Mouse (Mus musculus) heart, embryonic 14.5 days (tissue): ENCODE data around the gene Xpa. TPM values are rescaled to one million over a fixed set of nuclear protein-coding genes. Genes with fewer than 3 reads are reported as not detected.

ENCODE experiments used
- ATAC-seq: fragments of 200-750 bp; cut with Nextera tagmentation; 2 replicates; pipeline ENCODE4 v1.8.0; 2017; ENCODE audit warnings: low read depth, moderate TSS enrichment; ENCODE audit not compliant: insufficient number of reproducible peaks, insufficient read depth, low FRiP score
- H3K27ac ChIP-seq, 2 experiments: fragments of 200-500 bp in 1 of 2; fragments of 300-500 bp in 1 of 2; sonication (generic) in 1 of 2; replicated peaks in 1 of 2; 2 replicates each; pipeline ENCODE4 v1.5.1; 2012 to 2014; ENCODE audit warnings: low read depth in 2 of 2, low read length in 2 of 2, control low read depth in 1 of 2, mild to moderate bottlenecking in 1 of 2, mixed read lengths in 1 of 2; ENCODE audit not compliant: control insufficient read depth in 1 of 2, insufficient read depth in 1 of 2
- H3K27me3 ChIP-seq: fragments of 300-500 bp; sonication (generic); 2 replicates; pipeline ENCODE4 v1.6.1; 2014; ENCODE audit warnings: mild to moderate bottlenecking, low read length, control low read depth; ENCODE audit not compliant: control insufficient read depth, insufficient read depth
- H3K36me3 ChIP-seq: fragments of 300-500 bp; sonication (generic); 2 replicates; pipeline ENCODE4 v1.6.1; 2014; ENCODE audit warnings: mild to moderate bottlenecking, control low read depth, low read length, mixed read lengths; ENCODE audit not compliant: control insufficient read depth, insufficient read depth
- H3K4me1 ChIP-seq, 2 experiments: fragments of 200-500 bp in 1 of 2; fragments of 300-500 bp in 1 of 2; sonication (generic) in 1 of 2; 2 replicates each; pipeline ENCODE4 v1.6.1; 2012 to 2014; ENCODE audit warnings: low read length in 2 of 2, control low read depth in 1 of 2, mixed read lengths in 1 of 2; ENCODE audit not compliant: control insufficient read depth in 2 of 2, insufficient read depth in 2 of 2
- H3K4me2 ChIP-seq: fragments of 300-500 bp; sonication (generic); 2 replicates; pipeline ENCODE4 v1.6.1; 2014; ENCODE audit warnings: mild to moderate bottlenecking, low read length
- H3K4me3 ChIP-seq, 2 experiments: fragments of 200-500 bp in 1 of 2; fragments of 300-500 bp in 1 of 2; sonication (generic) in 1 of 2; 2 replicates each; pipeline ENCODE4 v1.5.1; 2012 to 2014; ENCODE audit warnings: low read length in 2 of 2, mild to moderate bottlenecking in 2 of 2, control low read depth in 1 of 2, low read depth in 1 of 2, moderate library complexity in 1 of 2; ENCODE audit not compliant: control insufficient read depth in 1 of 2, insufficient read depth in 1 of 2
- H3K9ac ChIP-seq: fragments of 300-500 bp; sonication (generic); 2 replicates; pipeline ENCODE4 v1.6.1; 2014; ENCODE audit warnings: mild to moderate bottlenecking, low read length
- H3K9me3 ChIP-seq: fragments of 300-500 bp; sonication (generic); 2 replicates; pipeline ENCODE4 v1.6.1; 2016; ENCODE audit warnings: low read length, control low read depth; ENCODE audit not compliant: control insufficient read depth
- WGBS: fragments of 180-500 bp; shearing (Covaris S2); extraction: QIAGEN DNeasy Blood & Tissue Kit; methylation state at CpG from one replicate; pipeline ENCODE4 v1.1.7; 2014; 5-methylcytosine and 5-hydroxymethylcytosine counted together
- polyA plus RNA-seq: library from polyadenylated mRNA; unstranded; fragments of >200 nt; fragmentation: Nextera tagmentation; extraction: Ambion mirVana; gene quantifications from 2 replicates; pipeline ENCODE4 v1.2.1, GENCODE M21; 2014

Xpa gene
- polyA plus RNA-seq, 1 experiment from 2014 or later = 17.7 TPM

DNA sequence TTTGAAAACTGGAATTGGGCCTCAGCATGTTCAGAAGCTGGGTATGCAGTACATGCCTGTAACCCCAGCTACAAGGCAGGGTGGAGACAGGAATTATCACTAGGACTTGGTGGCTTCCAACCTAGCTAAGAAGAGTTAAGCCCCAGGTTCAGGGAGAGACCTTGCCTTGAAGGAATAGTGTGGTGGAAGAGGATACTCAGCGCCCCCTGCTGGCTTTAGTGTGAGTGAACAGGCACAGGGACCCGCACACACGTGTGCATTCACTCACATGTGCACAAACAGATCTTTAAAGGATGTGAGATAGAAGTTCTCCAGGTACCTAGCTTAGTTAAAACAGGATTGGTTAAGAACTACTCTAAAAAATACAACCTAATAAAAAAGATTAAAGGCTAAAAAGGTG lies 51.8 kb downstream of the Xpa start:
- no peak for ATAC-seq
- no peak overlapping the region for H3K27ac ChIP-seq
- H3K9ac ChIP-seq = no peak overlapping the region
- no peaks in the 10 kb centered on the region for H3K27me3 ChIP-seq
- 71% methylated on average over 3 of the region's 3 CpGs for WGBS
- peaks cover 40% of the 10 kb centered on the region for H3K36me3 ChIP-seq
- no peak overlapping the region for H3K4me3 ChIP-seq
- H3K4me2 ChIP-seq = no peak overlapping the region
- H3K4me1 ChIP-seq = peaks cover 3 to 12% of the 10 kb centered on the region in 2 experiments
- no peaks in the 10 kb centered on the region for H3K9me3 ChIP-seq

DNA sequence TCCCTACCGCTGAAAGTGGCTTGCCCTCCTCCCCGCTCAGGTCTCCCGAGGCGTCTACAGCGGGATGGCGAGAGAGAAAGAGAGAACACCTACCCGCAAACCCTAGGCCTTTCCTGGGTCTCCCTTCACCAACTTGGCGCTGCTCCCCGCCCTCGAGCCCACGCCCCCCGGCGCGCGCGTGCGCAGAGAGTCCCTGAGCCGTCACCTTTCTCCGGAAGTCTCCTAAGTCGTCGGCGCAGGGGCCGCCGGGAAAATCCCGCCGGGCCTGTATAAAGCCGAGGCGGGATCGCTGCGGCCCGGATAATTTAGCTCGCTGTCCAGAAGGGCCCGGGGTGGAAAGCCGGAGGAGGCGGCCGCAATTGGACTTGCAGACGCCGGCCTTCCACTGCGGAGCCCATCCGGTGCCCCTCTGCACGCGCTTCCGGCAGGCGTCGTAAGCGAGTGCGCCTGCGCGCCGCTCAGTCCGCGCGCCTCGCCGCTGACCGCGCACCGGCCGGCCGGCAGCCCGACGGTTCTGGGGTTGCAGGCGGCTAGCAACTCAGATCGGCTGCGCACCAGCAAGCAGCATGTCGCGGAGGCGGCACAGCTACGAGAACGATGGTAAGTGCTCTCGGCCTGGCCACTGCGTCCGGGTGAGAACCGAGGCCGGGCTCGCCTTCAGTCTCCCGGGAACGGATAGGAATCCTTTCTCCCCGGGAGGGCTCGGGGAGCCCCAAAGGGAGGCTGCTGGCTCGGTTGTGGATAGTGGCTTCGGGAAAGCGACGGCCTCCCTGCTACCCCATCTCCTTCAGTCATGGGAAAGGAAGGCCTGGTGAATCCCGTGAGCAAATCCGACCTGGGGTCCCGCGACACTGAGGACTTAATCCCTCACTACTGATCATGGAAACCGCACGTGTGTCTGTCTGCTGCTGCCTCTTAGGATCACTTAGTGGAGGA lies 57.6 kb downstream of the Xpa start, which contains the start of the genes Ncbp1 and Tstd2:
Gene Ncbp1 (plus strand): TSS at position 327 of the 936 bp plus-strand sequence.
Gene Tstd2 (minus strand): TSS at position 408 of the 936 bp plus-strand sequence.
- Histone ChIP-seq H3K9me3 (no peaks in the 10 kb centered on the region), H3K36me3 (peaks cover 28% of the 10 kb centered on the region), H3K4me3 (peak within 1 kb of the TSS; percentile 53 to 98), H3K4me1 (peaks cover 3 to 24% of the 10 kb centered on the region in 2 experiments), H3K9ac (peak within 1 kb of the TSS; percentile 80), H3K27me3 (no peaks in the 10 kb centered on the region), H3K4me2 (peak within 1 kb of the TSS; percentile 80), H3K27ac (peak within 1 kb of the TSS; percentile 96 to 98)
- WGBS = under 1% methylated on average over 74 of the region's 90 CpGs
- ATAC-seq = peak; percentile 85

DNA sequence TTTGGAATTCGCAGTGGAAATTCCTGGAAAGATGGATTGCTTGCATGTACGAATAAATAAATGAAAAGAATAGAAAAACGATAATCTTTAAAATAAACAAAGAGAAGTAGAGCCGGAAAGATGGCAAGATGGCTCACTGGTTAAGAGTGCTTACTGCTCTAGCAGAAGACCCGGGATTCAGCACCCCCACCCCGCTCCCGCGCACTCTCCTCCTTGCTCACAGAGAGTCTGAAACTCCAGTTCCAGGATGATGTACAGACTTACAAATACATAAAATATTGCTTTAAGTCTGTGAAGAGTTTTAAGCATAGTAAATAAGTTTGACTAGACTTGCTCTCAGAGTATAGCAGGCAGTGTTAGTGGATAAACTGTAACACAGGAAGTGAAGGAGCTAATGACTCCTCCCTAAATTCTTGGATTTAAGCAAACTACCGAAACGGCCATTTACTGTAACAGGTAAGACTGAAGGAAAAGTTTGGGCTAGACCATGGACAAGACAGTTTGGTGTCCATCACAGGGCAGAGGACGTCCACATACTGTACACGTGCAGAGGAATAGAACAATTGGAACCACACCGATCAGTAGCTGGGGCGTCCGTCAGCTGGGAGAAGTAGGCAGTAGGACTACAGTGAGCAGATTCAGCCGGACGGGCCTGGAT lies 58.4 kb downstream of the Xpa start:
- Histone ChIP-seq H3K27me3 (no peaks in the 10 kb centered on the region), H3K36me3 (peaks cover 36% of the 10 kb centered on the region), H3K4me3 (peak overlapping the region; percentile 53 to 98), H3K4me2 (peak overlapping the region; percentile 80), H3K4me1 (peaks cover 3 to 24% of the 10 kb centered on the region in 2 experiments), H3K9me3 (no peaks in the 10 kb centered on the region), H3K27ac (peak overlapping the region; percentile 96 to 98), H3K9ac (peak overlapping the region; percentile 80)
- WGBS = 7% methylated on average over 17 of the region's 17 CpGs
- ATAC-seq = peak; percentile 74

DNA sequence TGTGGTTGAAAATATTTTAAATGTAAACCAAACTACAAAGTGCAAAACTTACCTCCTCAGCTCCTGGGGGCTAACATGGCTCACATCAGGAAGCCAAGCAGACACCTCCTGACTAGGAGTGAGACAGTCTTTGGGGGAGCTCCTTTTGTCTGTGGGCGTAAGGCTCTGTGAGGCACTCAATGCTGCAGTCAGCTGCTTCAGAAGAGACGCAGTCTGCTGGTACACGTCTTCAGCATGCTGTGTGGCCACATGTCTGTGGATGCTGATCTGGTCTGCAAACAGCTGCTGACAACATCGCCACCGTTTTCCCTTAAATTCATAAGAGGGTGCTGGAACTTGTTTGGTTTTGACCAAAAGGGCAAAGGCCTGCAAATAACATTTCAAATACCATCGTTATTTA lies 64.3 kb downstream of the Xpa start:
- Histone ChIP-seq H3K27ac (no peak overlapping the region), H3K36me3 (peaks cover 87% of the 10 kb centered on the region), H3K4me2 (no peak overlapping the region), H3K9me3 (no peaks in the 10 kb centered on the region), H3K4me3 (no peak overlapping the region), H3K9ac (no peak overlapping the region), H3K4me1 (0 out of 4 replicates have a peak, but pooled peaks cover 0 to under 1% of the 10 kb centered on the region in 2 experiments), H3K27me3 (no peaks in the 10 kb centered on the region)
- no peak for ATAC-seq
- WGBS = 88% methylated on average over 6 of the region's 6 CpGs

DNA sequence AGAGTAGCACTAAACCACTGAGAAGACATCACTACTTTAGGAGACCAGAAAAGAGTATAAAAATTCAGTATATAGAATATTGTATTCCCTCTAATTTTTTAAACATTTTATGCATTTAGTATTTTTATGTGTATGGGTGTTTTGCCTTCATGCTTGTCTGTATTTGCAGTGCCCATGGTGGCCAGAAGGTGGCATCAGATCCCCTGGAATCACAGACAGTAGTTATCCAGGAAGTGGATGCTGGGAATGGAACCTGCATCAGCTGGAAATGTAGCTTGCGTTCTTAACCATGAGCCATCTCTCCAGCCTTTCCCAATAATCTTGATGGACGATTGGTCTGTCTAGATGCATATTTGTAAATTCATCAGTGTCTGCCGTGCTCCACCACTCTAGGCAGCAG lies 65.9 kb downstream of the Xpa start:
- WGBS = 80% methylated on average over 3 of the region's 3 CpGs
- H3K36me3 ChIP-seq = peaks cover 93% of the 10 kb centered on the region
- no peak for ATAC-seq

GRCm38 (mm10) chr4:46129311-46130004 lies 66.7 kb downstream of the Xpa start:
- Histone ChIP-seq H3K4me1 (no peaks in the 10 kb centered on the region), H3K9me3 (no peaks in the 10 kb centered on the region), H3K27me3 (no peaks in the 10 kb centered on the region), H3K9ac (no peak overlapping the region), H3K36me3 (peaks cover 93% of the 10 kb centered on the region), H3K4me2 (no peak overlapping the region), H3K27ac (no peak overlapping the region), H3K4me3 (no peak overlapping the region)
- WGBS = 90% methylated on average over 8 of the region's 8 CpGs
- ATAC-seq = no peak

More for the DNA sequence above, 65.9 kb downstream of the Xpa start:
- H3K4me1 ChIP-seq = no peaks in the 10 kb centered on the region
- no peak overlapping the region for H3K27ac ChIP-seq
- H3K4me2 ChIP-seq = no peak overlapping the region
- H3K9ac ChIP-seq = no peak overlapping the region
- no peaks in the 10 kb centered on the region for H3K9me3 ChIP-seq
- H3K4me3 ChIP-seq = no peak overlapping the region
- no peaks in the 10 kb centered on the region for H3K27me3 ChIP-seq

DNA sequence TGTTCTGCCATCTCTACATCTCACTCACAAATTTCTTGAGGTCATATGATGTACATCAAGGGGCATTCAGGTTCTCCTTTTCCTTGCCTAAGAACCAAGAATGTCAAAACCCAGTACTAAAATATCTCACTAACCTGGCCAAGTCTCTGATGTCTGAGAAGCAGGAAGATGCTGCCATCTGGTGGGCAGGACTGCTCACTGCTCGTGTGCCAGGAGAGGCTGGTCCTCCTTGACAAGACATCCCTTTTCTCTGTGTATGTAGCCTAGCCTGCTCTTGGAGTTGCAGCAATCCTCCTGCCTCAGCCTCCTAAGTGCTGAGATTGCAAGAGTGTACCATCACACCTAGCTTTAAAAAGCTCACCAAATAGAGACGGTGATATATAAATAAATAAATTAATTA lies 69.6 kb downstream of the Xpa start:
- 38% methylated on average over 2 of the region's 2 CpGs for WGBS
- Histone ChIP-seq H3K27ac (no peak overlapping the region), H3K4me3 (no peak overlapping the region), H3K9me3 (no peaks in the 10 kb centered on the region), H3K4me1 (no peaks in the 10 kb centered on the region), H3K9ac (no peak overlapping the region), H3K27me3 (no peaks in the 10 kb centered on the region), H3K4me2 (no peak overlapping the region), H3K36me3 (peaks cover 94% of the 10 kb centered on the region)
- no peak for ATAC-seq
